Comparison of ENCODE assay signal across 29 mouse cellular contexts in the genomic region with DNA sequence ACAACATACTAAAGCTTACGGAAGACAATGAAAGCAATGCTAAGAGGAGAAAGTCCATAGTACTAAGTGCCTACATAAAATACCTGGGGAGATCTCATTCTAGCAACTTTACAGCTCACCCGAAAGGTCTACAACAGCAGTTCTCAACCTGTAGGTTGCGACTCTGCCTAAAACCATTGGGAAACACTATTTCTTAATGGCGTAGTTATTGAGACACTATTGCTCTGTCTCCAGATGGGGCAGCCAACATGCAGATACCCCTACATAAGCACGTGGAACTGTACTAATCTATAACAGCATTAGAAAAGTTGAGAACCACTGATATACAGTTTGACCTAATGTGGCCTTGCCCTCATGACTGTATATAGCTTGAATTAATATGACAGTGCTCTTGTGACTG. TPM values are rescaled to one million over a fixed set of nuclear protein-coding genes. Genes with fewer than 3 reads are reported as not detected.
DNase-seq lines count a peak whose midpoint lies in the region; ATAC-seq and TF ChIP-seq lines count a peak whose summit lies in the region.
"Had no signal": no experiment of that assay in that cellular context is flagged by ENCODE, and none has a peak within 500 bp of the region (broad histone marks: within the 10 kb centered on the region; RNA-seq: fewer than 3 reads in every experiment).

No protein-coding gene starts in this region.

- H3K27me3 ChIP-seq in ES-Bruce4 (ENCODE audit: control insufficient read depth, insufficient read depth, low read length, poor library complexity, severe bottlenecking) = no peaks in the 10 kb centered on the region
- H3K27me3 ChIP-seq: embryonic facial prominence, embryonic 12.5 days; forebrain, embryonic 12.5 days; Patski had no signal

- H3K27ac ChIP-seq in ES-Bruce4 (ENCODE audit: insufficient read depth, low read length) = peak overlapping the region; percentile 96
- H3K27ac ChIP-seq: embryonic facial prominence, embryonic 10.5 days; embryonic facial prominence, embryonic 12.5 days; forebrain, embryonic 10.5 days; forebrain, embryonic 12.5 days had no signal

- H3K36me3 ChIP-seq in ES-Bruce4 (ENCODE audit: control insufficient read depth, insufficient read depth, low read length, poor library complexity, severe bottlenecking) = peaks cover 15% of the 10 kb centered on the region

- peak; percentile 62 for ATAC-seq in granulocyte monocyte progenitor cell, adult 5-6 weeks (replicated peaks; ENCODE audit: poor library complexity, severe bottlenecking)
- peak; percentile 56 for ATAC-seq in megakaryocyte progenitor cell, adult 5-6 weeks (replicated peaks; ENCODE audit: poor library complexity)
- ATAC-seq: activated CD4-positive, CD25-positive, alpha-beta regulatory T cell, adult 4 months; forebrain, embryonic 14.5 days; forebrain, embryonic 16.5 days; Patski had no signal

- peak; percentile 25 for DNase-seq in fat pad, adult 2 months (ENCODE audit: extremely low read depth, low read depth, low spot score)
- DNase-seq in adrenal gland, adult 2 months = no peak
- DNase-seq in cerebellum, adult 9-11 months = no peak
- no peak for DNase-seq in layer of hippocampus, postnatal 36 days
- DNase-seq: adrenal gland, postnatal 10 days; adrenal gland, postnatal 25 days; cerebellum, adult 11 months; cerebellum, adult 18-20 months; cerebellum, adult 8-10 months; cerebellum, postnatal 10 days; cerebellum, postnatal 25 days had no signal

- TF ChIP-seq EP300 in ES-Bruce4 (IDR thresholded peaks at IDR 0.05; ENCODE audit: insufficient read depth, low read depth, low read length) = no peak

- H3K4me1 ChIP-seq in ES-Bruce4 (ENCODE audit: control insufficient read depth, insufficient read depth, low read length) = no peaks in the 10 kb centered on the region
- H3K4me1 ChIP-seq: embryonic facial prominence, embryonic 10.5 days; embryonic facial prominence, embryonic 12.5 days; forebrain, embryonic 10.5 days; forebrain, embryonic 12.5 days had no signal

- no peak for TF ChIP-seq POLR2A in ES-Bruce4 (IDR thresholded peaks at IDR 0.05; ENCODE audit: insufficient read depth, low read length)

- no peak overlapping the region for H3K9ac ChIP-seq in ES-Bruce4 (ENCODE audit: low read depth, poor library complexity, severe bottlenecking)
- H3K9ac ChIP-seq: embryonic facial prominence, embryonic 12.5 days; forebrain, embryonic 12.5 days had no signal

- TF ChIP-seq CTCF in ES-Bruce4 (IDR thresholded peaks at IDR 0.05; ENCODE audit: low read depth, low read length) = no peak

- H3K9me3 ChIP-seq in ES-Bruce4 (replicated peaks; ENCODE audit: control insufficient read depth, insufficient read depth, low read length, poor library complexity, severe bottlenecking) = 0 out of 2 replicates have a peak, but pooled peaks cover 4% of the 10 kb centered on the region
- H3K9me3 ChIP-seq: G1E had no signal

- H3K4me3 ChIP-seq in ES-Bruce4 (ENCODE audit: low read depth, low read length) = no peak overlapping the region
- H3K4me3 ChIP-seq: embryonic facial prominence, embryonic 10.5 days; embryonic facial prominence, embryonic 12.5 days; forebrain, embryonic 10.5 days; forebrain, embryonic 12.5 days had no signal

RNA-seq across cellular contexts. Expression of a gene that starts 7.3 kb away (rescaled TPM):
- 31.9 and 37.8 TPM in 2 replicates for polyA plus RNA-seq in ES-Bruce4 (2011; ENCODE audit: insufficient read depth, insufficient read length, low read depth, missing spikeins)
- total RNA-seq in granulocyte monocyte progenitor cell, adult 5-6 weeks (2014; fragmentation: Nextera tagmentation) = 26.6 and 38.7 TPM in 2 replicates
- total RNA-seq in granulocyte monocyte progenitor cell, adult 5-6 weeks (2017) = 42.9 and 52.0 TPM in 2 replicates
- 52.1 and 53.6 TPM in 2 replicates for total RNA-seq in megakaryocyte progenitor cell, adult 5-6 weeks (2015)
- 45.2 and 55.9 TPM in 2 replicates for total RNA-seq in megakaryocyte progenitor cell, adult 5-6 weeks (2017)
- total RNA-seq in adrenal gland, adult 2 months (2021) = 10 to 100 TPM; 11.0 to 12.6 TPM
- polyA plus RNA-seq in adrenal gland, adult 2 months (2012; rRNA removed) = 1.6 and 2.3 TPM in 2 replicates
- 10 to 100 TPM; 19.5 to 20.3 TPM for total RNA-seq in layer of hippocampus, postnatal 36 days (2021)

RNA-seq across cellular contexts. Expression of a gene that starts 50.3 kb away (rescaled TPM):
- polyA plus RNA-seq in ES-Bruce4 (2011; ENCODE audit: insufficient read depth, insufficient read length, low read depth, missing spikeins) = not detected in 2 replicates
- not detected in 2 replicates for total RNA-seq in granulocyte monocyte progenitor cell, adult 5-6 weeks (2014; fragmentation: Nextera tagmentation)
- not detected in 2 replicates for total RNA-seq in granulocyte monocyte progenitor cell, adult 5-6 weeks (2017)
- total RNA-seq in megakaryocyte progenitor cell, adult 5-6 weeks (2015) = not detected in 2 replicates
- not detected in 2 replicates for total RNA-seq in megakaryocyte progenitor cell, adult 5-6 weeks (2017)
- not detected for total RNA-seq in adrenal gland, adult 2 months (2021)
- polyA plus RNA-seq in adrenal gland, adult 2 months (2012; rRNA removed) = not detected in 2 replicates
- not detected for total RNA-seq in layer of hippocampus, postnatal 36 days (2021)
- total RNA-seq: adrenal gland, adult 18-20 months; adrenal gland, postnatal 10 days; adrenal gland, postnatal 25 days; adrenal gland, postnatal 4 days had no signal
- polyA plus RNA-seq: activated CD4-positive, CD25-positive, alpha-beta regulatory T cell, adult 4 months; brain, embryonic 14.5 days; C2C12; cortical plate, adult 2 months; embryonic facial prominence, embryonic 10.5 days; embryonic facial prominence, embryonic 12.5 days; embryonic facial prominence, embryonic 14.5 days; forebrain, embryonic 10.5 days; forebrain, embryonic 12.5 days; forebrain, embryonic 14.5 days; forebrain, embryonic 16.5 days; G1E; Patski had no signal
